Mouse (Mus musculus) ES-E14 (cell line): ENCODE data around the gene Zfp664.

Source experiments
- CHD2 ChIP-seq: IDR thresholded peaks from 2 replicates; pipeline ENCODE4 v1.6.1; 2014; ENCODE audit warnings: mild to moderate bottlenecking, low read depth, low read length, inconsistent platforms
- HCFC1 ChIP-seq: IDR thresholded peaks from 2 replicates; pipeline ENCODE4 v1.6.1; 2012; ENCODE audit warnings: low read length, inconsistent platforms, borderline replicate concordance; ENCODE audit not compliant: insufficient read depth
- MAFK ChIP-seq: IDR thresholded peaks from 2 replicates; pipeline ENCODE4 v1.6.1; 2014; ENCODE audit warnings: mild to moderate bottlenecking, low read depth, low read length, inconsistent platforms; ENCODE audit not compliant: insufficient read depth
- ZC3H11A ChIP-seq: IDR thresholded peaks from 2 replicates; pipeline ENCODE4 v1.6.1; 2012; ENCODE audit warnings: low read depth, mild to moderate bottlenecking, inconsistent platforms, low read length, borderline replicate concordance
- ZNF384 ChIP-seq: IDR thresholded peaks from 2 replicates; pipeline ENCODE4 v1.6.1; 2012; ENCODE audit warnings: low read depth, low read length, inconsistent platforms

- TF ChIP-seq ZC3H11A (no peak), HCFC1 (no peak; the same call in 1 of the 2 replicates), MAFK (no peak), CHD2 (no peak), ZNF384 (no peak)
These were observed 615 bp downstream of the Zfp664 start for GRCm38 (mm10) chr5:124862871-124863741.
